Mouse (Mus musculus) forebrain, embryonic 11.5 days (tissue): ENCODE measurements around the gene Mettl23. TPM values are rescaled to one million over a fixed set of nuclear protein-coding genes. Genes with fewer than 3 reads are reported as not detected.
A peak's percentile ranks its signal among the peaks of the same experiment; 100 is the strongest.
"Not testable (repeated sequence)": the region's sequence is repeated elsewhere in the genome, so short reads cannot be mapped to it uniquely, and the experiment has no call there.

Experiments
- ATAC-seq: fragments of 200-750 bp; cut with Nextera tagmentation; replicated peaks from 2 replicates; pipeline ENCODE4 v1.8.0; 2017; ENCODE audit warnings: moderate TSS enrichment; ENCODE audit not compliant: low FRiP score
- DNase-seq: peaks from one replicate; pipeline ENCODE4 v3.0.0-alpha.2; 2017; ENCODE audit warnings: low spot score
- H3K27ac ChIP-seq: fragments of 300-500 bp; sonication (generic); 2 replicates; pipeline ENCODE4 v1.5.1; 2014; ENCODE audit warnings: low read depth, low read length
- H3K27me3 ChIP-seq: fragments of 300-500 bp; sonication (generic); 2 replicates; pipeline ENCODE4 v1.6.1; 2014; ENCODE audit warnings: mild to moderate bottlenecking, low read length, mixed read lengths; ENCODE audit not compliant: control insufficient read depth, insufficient read depth
- H3K36me3 ChIP-seq: fragments of 300-500 bp; sonication (generic); 2 replicates; pipeline ENCODE4 v1.6.1; 2014; ENCODE audit warnings: mild to moderate bottlenecking, low read length, moderate library complexity, mixed read lengths; ENCODE audit not compliant: control insufficient read depth, insufficient read depth
- H3K4me1 ChIP-seq: fragments of 300-500 bp; sonication (generic); replicated peaks from 2 replicates; pipeline ENCODE4 v1.6.1; 2014; ENCODE audit warnings: low read length, mixed read lengths; ENCODE audit not compliant: control insufficient read depth, insufficient read depth
- H3K4me2 ChIP-seq: fragments of 300-500 bp; sonication (generic); 2 replicates; pipeline ENCODE4 v1.6.1; 2014; ENCODE audit warnings: low read depth, mild to moderate bottlenecking, low read length, moderate library complexity, mixed read lengths; ENCODE audit not compliant: severe bottlenecking
- H3K4me3 ChIP-seq: fragments of 300-500 bp; sonication (generic); 2 replicates; pipeline ENCODE4 v1.5.1; 2014; ENCODE audit warnings: low read depth, low read length
- H3K9ac ChIP-seq: fragments of 300-500 bp; sonication (generic); 2 replicates; pipeline ENCODE4 v1.6.1; 2014; ENCODE audit warnings: low read length
- H3K9me3 ChIP-seq: fragments of 300-500 bp; sonication (generic); 2 replicates; pipeline ENCODE4 v1.6.1; 2016; ENCODE audit warnings: low read length, mixed read lengths; ENCODE audit not compliant: control insufficient read depth
- WGBS: fragments of 180-500 bp; shearing (Covaris S2); extraction: QIAGEN DNeasy Blood & Tissue Kit; methylation state at CpG from one replicate; pipeline ENCODE4 v1.1.7; 2014; 5-methylcytosine and 5-hydroxymethylcytosine counted together
- polyA plus RNA-seq: library from polyadenylated mRNA; unstranded; fragments of >200 nt; fragmentation: Nextera tagmentation; extraction: Ambion mirVana; gene quantifications from 2 replicates; pipeline ENCODE4 v1.2.1, GENCODE M21; 2014

Gene Mettl23
- polyA plus RNA-seq, 1 experiment from 2014 or later = 67.6 TPM

DNA sequence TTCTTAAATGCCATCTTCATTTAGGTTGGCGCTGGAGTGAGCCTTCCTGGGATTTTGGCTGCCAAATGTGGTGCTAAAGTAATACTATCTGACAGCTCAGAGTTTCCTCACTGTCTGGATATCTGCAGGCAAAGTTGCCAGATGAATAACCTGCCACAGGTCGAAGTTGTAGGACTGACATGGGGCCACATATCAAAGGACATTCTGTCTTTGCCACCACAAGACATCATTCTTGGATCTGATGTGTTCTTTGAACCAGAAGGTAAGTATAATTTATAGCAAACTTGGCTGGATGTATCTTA, 5.8 kb downstream of the Mettl23 start:
- not testable (repeated sequence) for DNase-seq, ATAC-seq, H3K36me3 ChIP-seq, H3K4me2 ChIP-seq, H3K4me1 ChIP-seq, H3K9ac ChIP-seq, H3K4me3 ChIP-seq, H3K9me3 ChIP-seq, H3K27ac ChIP-seq, H3K27me3 ChIP-seq
- 78% methylated on average over 2 of the region's 2 CpGs for WGBS

DNA sequence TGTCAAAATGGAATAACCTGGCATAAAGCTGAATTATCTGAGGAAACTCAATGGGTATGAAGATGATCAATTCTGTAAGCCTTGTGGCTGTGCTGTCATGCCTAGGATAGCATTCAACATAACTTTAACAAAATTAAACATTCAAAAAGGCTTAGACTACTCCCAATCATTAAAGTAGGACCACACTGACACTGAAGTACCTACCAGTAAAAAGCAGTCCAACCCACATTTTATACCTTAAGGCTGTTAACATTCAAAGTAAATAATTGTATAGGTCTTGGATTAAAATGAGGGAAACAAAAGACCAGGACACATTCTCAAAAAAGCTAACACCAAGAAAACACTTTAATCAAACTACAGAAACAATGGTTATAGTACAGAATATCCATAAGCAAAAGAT, 6.5 kb downstream of the Mettl23 start:
- Histone ChIP-seq H3K27ac (no peak overlapping the region), H3K9me3 (no peaks in the 10 kb centered on the region), H3K4me3 (no peak overlapping the region), H3K36me3 (peaks cover 9% of the 10 kb centered on the region; the same call in 1 of the 2 replicates), H3K27me3 (no peaks in the 10 kb centered on the region), H3K4me1 (peaks cover 6% of the 10 kb centered on the region; the same call in 1 of the 2 replicates), H3K4me2 (no peak overlapping the region), H3K9ac (no peak overlapping the region)
- DNase-seq = no peak
- ATAC-seq = no peak

- Histone ChIP-seq H3K27ac (no peak overlapping the region), H3K9ac (no peak overlapping the region), H3K4me2 (peak overlapping the region; percentile 80), H3K9me3 (no peaks in the 10 kb centered on the region), H3K27me3 (no peaks in the 10 kb centered on the region), H3K36me3 (peaks cover 9% of the 10 kb centered on the region; the same call in 1 of the 2 replicates), H3K4me3 (peak overlapping the region; percentile 100), H3K4me1 (peaks cover 6% of the 10 kb centered on the region; the same call in 1 of the 2 replicates)
- DNase-seq (no peak), ATAC-seq (no peak)
- 76% methylated on average over 4 of the region's 4 CpGs for WGBS
Measured at GRCm38 (mm10) chr11:116850085-116850484, 7.0 kb downstream of the Mettl23 start.

GRCm38 (mm10) chr11:116850833-116851477, 7.9 kb downstream of the Mettl23 start:
- H3K9ac ChIP-seq = peak overlapping the region; percentile 99
- WGBS = 46% methylated on average over 6 of the region's 6 CpGs
- no peaks in the 10 kb centered on the region for H3K27me3 ChIP-seq
- peaks cover 6% of the 10 kb centered on the region; the same call in 1 of the 2 replicates for H3K4me1 ChIP-seq
- no peak overlapping the region for H3K27ac ChIP-seq
- H3K4me3 ChIP-seq = peak overlapping the region; percentile 100
- peak overlapping the region; percentile 80 for H3K4me2 ChIP-seq
- ATAC-seq (no peak), DNase-seq (no peak)
- peaks cover 9% of the 10 kb centered on the region; the same call in 1 of the 2 replicates for H3K36me3 ChIP-seq
- H3K9me3 ChIP-seq = no peaks in the 10 kb centered on the region

- no peaks in the 10 kb centered on the region for H3K9me3 ChIP-seq
- peaks cover 6% of the 10 kb centered on the region; the same call in 1 of the 2 replicates for H3K4me1 ChIP-seq
- peak overlapping the region; percentile 99 for H3K27ac ChIP-seq
- whole genome bisulfite sequencing = under 1% methylated on average over 29 of the region's 29 CpGs
- ATAC-seq (no peak), DNase-seq (no peak)
- H3K36me3 ChIP-seq = peaks cover 9% of the 10 kb centered on the region; the same call in 1 of the 2 replicates
- H3K4me2 ChIP-seq = peak overlapping the region; percentile 80
- H3K27me3 ChIP-seq = no peaks in the 10 kb centered on the region
- peak overlapping the region; percentile 100 for H3K4me3 ChIP-seq
- H3K9ac ChIP-seq = peak overlapping the region; percentile 99
Measured at GRCm38 (mm10) chr11:116851576-116852290, 8.7 kb downstream of the Mettl23 start.

DNA sequence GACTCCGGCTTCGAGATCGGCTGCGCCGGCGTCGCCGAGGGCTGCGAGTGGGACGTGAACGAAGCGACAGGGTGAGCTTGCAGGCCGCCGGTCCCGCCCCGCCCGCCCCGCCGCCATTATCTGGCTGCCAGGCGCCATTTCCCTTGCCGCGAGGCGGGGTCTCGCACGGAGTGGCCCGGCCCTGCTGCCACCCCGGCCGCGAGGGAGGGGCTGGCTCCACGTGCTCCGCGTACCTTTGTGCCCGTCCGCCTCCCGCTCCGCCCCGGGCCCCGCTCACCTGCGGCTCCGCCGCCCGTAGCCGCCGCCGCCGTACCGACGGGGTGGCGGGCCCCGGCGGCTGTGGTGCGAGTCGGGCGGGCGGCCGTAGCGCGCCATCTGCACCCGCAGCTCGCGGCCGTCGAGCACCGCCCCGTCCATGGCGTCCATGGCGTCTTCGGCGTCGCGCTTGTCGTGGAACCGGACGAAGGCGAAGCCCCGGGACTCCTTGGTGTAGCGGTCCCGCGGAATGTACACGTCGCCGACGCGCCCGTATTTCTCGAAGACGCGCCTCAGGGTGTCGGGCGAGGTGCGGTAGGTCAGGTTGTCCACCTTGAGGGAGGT, 9.3 kb downstream of the Mettl23 start, which contains the start of gene Mfsd11:
Gene Mfsd11, plus strand, starts transcription at position 150 of the 600 bp plus-strand sequence.
- peaks cover 9% of the 10 kb centered on the region; the same call in 1 of the 2 replicates for H3K36me3 ChIP-seq
- H3K4me3 ChIP-seq = peak within 1 kb of the TSS; percentile 100
- DNase-seq (peak; percentile 86), ATAC-seq (peak; percentile 62)
- peak within 1 kb of the TSS; percentile 99 for H3K9ac ChIP-seq
- no peaks in the 10 kb centered on the region for H3K27me3 ChIP-seq
- peak within 1 kb of the TSS; percentile 99 for H3K27ac ChIP-seq
- peaks cover 6% of the 10 kb centered on the region; the same call in 1 of the 2 replicates for H3K4me1 ChIP-seq
- peak within 1 kb of the TSS; percentile 80 for H3K4me2 ChIP-seq
- H3K9me3 ChIP-seq = no peaks in the 10 kb centered on the region
- WGBS = under 1% methylated on average over 76 of the region's 91 CpGs

DNA sequence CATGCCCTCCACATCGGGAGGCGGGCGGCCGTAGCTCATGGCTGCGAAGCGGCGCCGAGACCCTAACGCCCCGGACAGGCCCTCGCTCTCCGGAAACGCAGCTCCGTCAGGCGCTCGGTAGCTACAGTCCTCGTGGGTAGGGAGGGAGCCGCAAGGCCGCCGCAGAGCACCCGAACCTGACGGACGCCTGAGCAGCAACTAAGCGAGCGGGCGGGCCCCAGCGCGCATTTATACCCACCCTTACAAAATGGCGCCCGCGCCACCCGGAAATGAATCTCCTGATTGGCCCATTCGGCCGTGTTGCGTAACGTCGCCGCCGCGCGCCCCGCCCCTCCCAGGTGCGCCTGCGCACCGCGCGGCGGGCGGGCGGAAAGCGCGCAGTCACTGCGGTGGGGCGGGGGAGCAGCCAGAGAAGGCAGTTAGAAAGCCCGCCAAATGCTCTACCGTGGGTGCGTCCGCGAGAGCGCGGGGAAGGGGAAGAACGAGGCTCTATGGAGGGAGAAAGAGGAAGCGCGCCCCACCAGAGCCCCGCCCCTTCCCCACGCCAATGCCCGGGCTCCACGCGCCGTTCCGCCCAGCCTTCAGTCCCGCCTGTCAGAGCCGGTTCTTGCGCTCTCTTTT, 9.9 kb downstream of the Mettl23 start, which contains the start of gene Srsf2:
Gene Srsf2, minus strand, starts transcription at position 204 of the 621 bp plus-strand sequence.
- Histone ChIP-seq H3K27me3 (no peaks in the 10 kb centered on the region), H3K4me2 (peak within 1 kb of the TSS; percentile 80), H3K27ac (peak within 1 kb of the TSS; percentile 99), H3K4me3 (peak within 1 kb of the TSS; percentile 100), H3K9me3 (no peaks in the 10 kb centered on the region), H3K4me1 (peaks cover 6% of the 10 kb centered on the region; the same call in 1 of the 2 replicates), H3K9ac (peak within 1 kb of the TSS; percentile 99), H3K36me3 (peaks cover 9% of the 10 kb centered on the region; the same call in 1 of the 2 replicates)
- ATAC-seq = peak; percentile 90
- WGBS = under 1% methylated on average over 67 of the region's 74 CpGs
- DNase-seq = peak; percentile 99

DNA sequence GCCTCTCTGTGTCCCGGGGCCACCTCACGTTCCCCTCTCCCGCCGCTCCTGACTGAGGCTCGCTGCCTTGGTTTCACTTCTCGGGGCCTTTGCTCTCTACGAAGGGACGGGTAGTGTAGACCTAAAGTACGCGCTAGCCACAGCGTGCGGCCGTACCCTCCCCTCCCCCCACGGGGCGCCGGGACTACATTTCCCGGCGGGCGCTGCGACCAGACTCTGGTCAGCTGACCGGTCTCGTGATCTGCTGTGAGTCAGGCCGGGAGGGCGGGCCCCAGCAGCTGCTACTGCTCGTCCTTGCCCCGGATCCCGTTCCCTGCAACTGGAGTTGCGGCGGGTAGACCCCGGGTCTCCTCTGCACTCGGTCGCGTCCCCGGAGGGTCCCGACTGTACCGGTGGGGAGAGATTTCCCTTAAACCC, 10.4 kb downstream of the Mettl23 start:
- DNase-seq = peak; percentile 97
- peak; percentile 89 for ATAC-seq
- no peaks in the 10 kb centered on the region for H3K9me3 ChIP-seq
- peaks cover 6% of the 10 kb centered on the region; the same call in 1 of the 2 replicates for H3K4me1 ChIP-seq
- H3K4me2 ChIP-seq = peak overlapping the region; percentile 80
- no peaks in the 10 kb centered on the region for H3K27me3 ChIP-seq
- peak overlapping the region; percentile 93 for H3K9ac ChIP-seq
- peak overlapping the region; percentile 99 for H3K27ac ChIP-seq
- peak overlapping the region; percentile 100 for H3K4me3 ChIP-seq
- whole genome bisulfite sequencing = under 1% methylated on average over 33 of the region's 36 CpGs
- H3K36me3 ChIP-seq = peaks cover 9% of the 10 kb centered on the region; the same call in 1 of the 2 replicates
